Mouse (Mus musculus) midbrain, embryonic 12.5 days (tissue): Measurements from ENCODE around the gene Cadps. TPM values are rescaled to one million over a fixed set of nuclear protein-coding genes. Genes with fewer than 3 reads are reported as not detected.
"Not testable (repeated sequence)": the region's sequence is repeated elsewhere in the genome, so short reads cannot be mapped to it uniquely, and the experiment has no call there.

Experiments used
- ATAC-seq: fragments of 200-750 bp; cut with Nextera tagmentation; 2 replicates; pipeline ENCODE4 v1.8.0; 2017; ENCODE audit warnings: low read depth, moderate TSS enrichment, moderate library complexity; ENCODE audit not compliant: low FRiP score
- H3K27ac ChIP-seq: fragments of 300-500 bp; sonication (generic); replicated peaks from 2 replicates; pipeline ENCODE4 v1.5.1; 2016; ENCODE audit warnings: mild to moderate bottlenecking
- H3K27me3 ChIP-seq: fragments of 300-500 bp; sonication (generic); 2 replicates; pipeline ENCODE4 v1.6.1; 2016; ENCODE audit warnings: mild to moderate bottlenecking
- H3K36me3 ChIP-seq: fragments of 300-500 bp; sonication (generic); 2 replicates; pipeline ENCODE4 v1.6.1; 2016
- H3K4me1 ChIP-seq: fragments of 300-500 bp; sonication (generic); 2 replicates; pipeline ENCODE4 v1.6.1; 2016
- H3K4me2 ChIP-seq: fragments of 300-500 bp; sonication (generic); replicated peaks from 2 replicates; pipeline ENCODE4 v1.6.1; 2016; ENCODE audit warnings: mild to moderate bottlenecking, moderate library complexity
- H3K4me3 ChIP-seq: fragments of 300-500 bp; sonication (generic); 2 replicates; pipeline ENCODE4 v1.5.1; 2016; ENCODE audit warnings: mild to moderate bottlenecking
- H3K9ac ChIP-seq: fragments of 300-500 bp; sonication (generic); replicated peaks from 2 replicates; pipeline ENCODE4 v1.6.1; 2016; ENCODE audit warnings: mild to moderate bottlenecking, moderate library complexity
- H3K9me3 ChIP-seq: fragments of 300-500 bp; sonication (generic); 2 replicates; pipeline ENCODE4 v1.6.1; 2016; ENCODE audit warnings: mild to moderate bottlenecking
- WGBS: fragments of 180-500 bp; shearing (Covaris S2); methylation state at CpG from one replicate; pipeline ENCODE4 v1.1.7; 2016; 5-methylcytosine and 5-hydroxymethylcytosine counted together
- polyA plus RNA-seq: library from polyadenylated mRNA; unstranded; fragments of >200 nt; fragmentation: Nextera tagmentation; extraction: Ambion mirVana; gene quantifications from 2 replicates; pipeline ENCODE4 v1.2.1, GENCODE M21; 2016

Cadps gene
- polyA plus RNA-seq, 1 experiment from 2014 or later: 15.0 TPM

DNA sequence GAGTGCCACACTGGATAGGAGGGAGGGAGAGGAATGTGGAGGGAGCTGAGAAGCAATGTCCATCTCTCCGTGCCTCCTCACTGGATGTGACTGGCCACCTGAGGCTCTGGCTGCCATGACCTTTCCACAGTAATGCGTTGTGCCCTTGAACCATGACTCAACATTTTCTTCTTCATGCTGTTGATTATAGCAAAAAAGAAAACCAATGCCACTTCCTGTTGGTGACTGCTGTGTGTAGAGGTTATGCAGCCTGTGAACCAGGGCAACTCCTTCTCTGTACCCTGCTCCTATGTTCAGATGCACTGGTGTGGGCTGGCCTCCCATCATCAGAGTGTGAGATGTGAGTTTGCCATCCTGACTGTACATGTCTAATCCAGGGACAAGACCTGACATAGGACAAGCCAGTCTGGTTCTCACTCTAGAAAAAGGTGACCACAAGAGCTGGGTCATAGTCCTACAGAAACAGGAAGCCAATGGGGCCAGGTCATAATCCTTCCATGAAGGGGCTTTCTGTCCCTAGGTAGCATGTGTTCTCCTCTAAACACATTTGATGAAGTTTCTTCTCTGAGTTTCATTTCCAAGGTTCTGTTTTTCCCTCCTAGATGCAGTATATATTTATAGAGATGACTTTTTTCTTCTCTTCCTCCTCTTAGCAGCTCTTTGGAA lies 245.3 kb downstream of the Cadps start:
- no peak overlapping the region for H3K4me3 ChIP-seq
- no peak overlapping the region for H3K27ac ChIP-seq
- H3K9ac ChIP-seq: no peak overlapping the region
- H3K4me2 ChIP-seq: no peak overlapping the region
- WGBS: 75% methylated on average over 2 of the region's 2 CpGs
- no peaks in the 10 kb centered on the region for H3K9me3 ChIP-seq
- no peak for ATAC-seq
- H3K4me1 ChIP-seq: 0 out of 2 replicates have a peak, but pooled peaks cover 4% of the 10 kb centered on the region
- no peaks in the 10 kb centered on the region for H3K36me3 ChIP-seq
- no peaks in the 10 kb centered on the region for H3K27me3 ChIP-seq

DNA sequence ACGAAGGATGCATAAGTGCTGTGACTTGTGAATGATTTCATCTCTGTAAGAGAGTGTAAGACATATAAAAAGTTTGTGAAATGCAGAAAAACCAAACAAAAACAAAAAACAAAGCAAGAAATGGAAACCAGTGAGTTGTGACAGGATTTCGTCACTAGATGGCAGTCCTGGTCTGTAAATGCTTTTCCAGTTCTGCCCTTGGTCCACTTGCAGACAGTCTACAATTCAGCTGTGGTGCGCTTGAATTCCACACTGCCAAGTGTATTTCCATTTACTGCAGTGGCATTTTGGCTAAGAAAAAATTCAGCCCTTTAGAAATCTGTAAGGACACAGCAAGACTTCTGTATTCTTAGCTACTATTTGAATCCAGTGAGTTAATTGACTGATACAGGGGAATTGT lies 247.8 kb downstream of the Cadps start:
- H3K4me1 ChIP-seq: no peaks in the 10 kb centered on the region
- no peak overlapping the region for H3K4me3 ChIP-seq
- H3K9me3 ChIP-seq: no peaks in the 10 kb centered on the region
- H3K4me2 ChIP-seq: no peak overlapping the region
- no peak for ATAC-seq
- 24% methylated on average over 3 of the region's 3 CpGs for WGBS
- no peak overlapping the region for H3K27ac ChIP-seq
- H3K27me3 ChIP-seq: no peaks in the 10 kb centered on the region
- H3K9ac ChIP-seq: no peak overlapping the region
- no peaks in the 10 kb centered on the region for H3K36me3 ChIP-seq

DNA sequence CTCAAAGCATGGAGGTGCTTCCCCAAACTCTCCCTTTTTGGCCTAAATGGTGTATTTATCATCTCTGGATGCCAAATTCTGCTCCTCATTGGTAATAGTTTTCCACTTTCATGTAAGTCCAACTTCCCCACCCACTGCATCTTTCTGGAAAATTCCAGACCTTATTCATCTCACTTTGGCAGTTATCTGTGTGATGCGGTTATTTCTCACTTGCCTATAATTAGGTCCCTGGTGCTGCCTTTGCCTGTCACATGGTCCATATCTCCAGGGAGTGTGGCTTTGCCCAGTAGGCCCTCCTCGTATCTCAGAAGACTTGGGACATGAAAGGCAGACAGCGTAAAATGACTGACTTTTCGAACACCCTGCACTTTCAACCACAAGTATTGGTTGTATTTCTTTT lies 248.5 kb downstream of the Cadps start:
- ATAC-seq: no peak
- no peak overlapping the region for H3K4me3 ChIP-seq
- no peaks in the 10 kb centered on the region for H3K27me3 ChIP-seq
- no peak overlapping the region for H3K9ac ChIP-seq
- no peaks in the 10 kb centered on the region for H3K36me3 ChIP-seq
- no peak overlapping the region for H3K4me2 ChIP-seq
- no peak overlapping the region for H3K27ac ChIP-seq
- 81% methylated on average over 4 of the region's 4 CpGs for WGBS
- no peaks in the 10 kb centered on the region for H3K9me3 ChIP-seq
- no peaks in the 10 kb centered on the region for H3K4me1 ChIP-seq

DNA sequence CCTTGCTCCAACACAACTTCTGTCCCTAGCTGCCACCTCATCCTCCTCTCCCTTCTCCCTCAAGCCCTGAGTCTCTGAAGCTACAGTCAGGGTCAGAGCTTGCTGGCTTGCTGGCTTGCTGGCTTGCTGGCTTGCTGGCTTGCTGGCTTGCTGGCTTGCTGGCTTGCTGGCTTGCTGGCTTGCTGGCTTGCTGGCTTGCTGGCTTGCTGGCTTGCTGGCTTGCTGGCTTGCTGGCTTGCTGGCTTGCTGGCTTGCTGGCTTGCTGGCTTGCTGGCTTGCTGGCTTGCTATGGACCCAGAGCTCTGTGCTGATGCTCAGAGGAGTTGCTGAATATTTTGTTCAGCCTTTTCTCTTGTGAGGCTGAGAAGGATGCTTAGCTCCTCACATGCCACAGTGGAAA lies 261.1 kb downstream of the Cadps start:
- not testable (repeated sequence) for H3K4me2 ChIP-seq, H3K4me3 ChIP-seq, ATAC-seq, H3K27me3 ChIP-seq, H3K27ac ChIP-seq, H3K9me3 ChIP-seq, H3K9ac ChIP-seq, H3K36me3 ChIP-seq
- 0 out of 2 replicates have a peak, but pooled peaks cover 14% of the 10 kb centered on the region for H3K4me1 ChIP-seq

DNA sequence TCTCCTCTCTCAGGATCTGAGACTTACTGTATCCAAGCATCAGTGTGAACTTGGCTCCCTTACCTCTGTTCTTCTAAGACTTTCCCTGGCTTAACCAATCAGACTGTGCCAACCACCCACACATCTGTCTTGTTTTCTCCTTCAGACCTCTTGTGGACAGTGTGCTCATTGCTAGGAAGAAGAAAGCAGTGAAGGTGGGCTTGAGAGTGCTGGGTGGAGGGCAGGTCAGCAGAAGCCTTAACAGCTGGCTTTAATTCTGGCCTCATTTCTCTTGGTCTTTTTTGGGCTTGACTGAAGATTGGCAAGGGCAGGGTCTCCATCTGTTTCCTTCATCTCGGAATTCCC lies 262.7 kb downstream of the Cadps start:
- H3K4me1 ChIP-seq: 0 out of 2 replicates have a peak, but pooled peaks cover 14% of the 10 kb centered on the region
- no peaks in the 10 kb centered on the region for H3K36me3 ChIP-seq
- no peaks in the 10 kb centered on the region for H3K27me3 ChIP-seq
- WGBS: 84% methylated on average over 1 of the region's 1 CpGs
- H3K4me2 ChIP-seq: no peak overlapping the region
- 0 out of 2 replicates have a peak, but pooled peaks have one; percentile 23 for ATAC-seq
- no peak overlapping the region for H3K9ac ChIP-seq
- no peak overlapping the region for H3K4me3 ChIP-seq
- H3K27ac ChIP-seq: peak overlapping the region; percentile 20; the same call in 1 of the 2 replicates
- H3K9me3 ChIP-seq: 0 out of 2 replicates have a peak, but pooled peaks cover 5% of the 10 kb centered on the region

DNA sequence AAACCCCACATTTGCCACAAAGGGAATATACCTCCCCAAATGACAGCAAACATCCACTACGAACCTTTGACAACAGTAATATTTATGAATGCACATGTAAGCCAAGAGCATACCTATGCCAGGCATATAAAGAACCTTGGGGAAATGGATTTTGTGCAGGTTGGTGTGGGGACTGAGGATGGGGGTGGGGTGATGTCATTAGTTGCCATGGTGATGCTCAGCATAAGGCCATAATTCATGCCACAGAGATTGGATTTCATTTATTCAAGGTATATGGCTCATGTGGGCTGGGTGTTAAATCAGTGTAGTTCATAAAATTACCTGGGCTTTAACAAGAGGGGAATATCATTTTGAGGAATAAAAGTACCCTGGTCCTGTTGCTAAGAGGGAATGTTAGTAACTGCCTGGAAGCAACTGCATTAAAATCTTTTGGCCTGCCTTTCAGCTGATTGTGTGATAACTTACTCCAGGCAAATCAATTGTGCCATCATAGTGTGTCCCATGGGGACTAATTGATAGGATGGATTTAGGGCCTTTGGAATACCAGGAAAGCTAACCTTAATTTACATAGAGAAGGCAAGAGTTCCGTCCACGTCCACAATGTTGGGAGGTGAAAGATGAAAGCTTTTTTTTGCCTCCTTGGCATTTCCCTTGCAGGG lies 263.2 kb downstream of the Cadps start:
- Histone ChIP-seq H3K27me3 (no peaks in the 10 kb centered on the region), H3K9ac (no peak overlapping the region), H3K4me3 (no peak overlapping the region), H3K4me1 (0 out of 2 replicates have a peak, but pooled peaks cover 14% of the 10 kb centered on the region), H3K36me3 (no peaks in the 10 kb centered on the region), H3K27ac (peak overlapping the region; percentile 47; the same call in 1 of the 2 replicates), H3K4me2 (no peak overlapping the region), H3K9me3 (0 out of 2 replicates have a peak, but pooled peaks cover 3% of the 10 kb centered on the region)
- 64% methylated on average over 3 of the region's 3 CpGs for WGBS
- peak; percentile 78 for ATAC-seq

DNA sequence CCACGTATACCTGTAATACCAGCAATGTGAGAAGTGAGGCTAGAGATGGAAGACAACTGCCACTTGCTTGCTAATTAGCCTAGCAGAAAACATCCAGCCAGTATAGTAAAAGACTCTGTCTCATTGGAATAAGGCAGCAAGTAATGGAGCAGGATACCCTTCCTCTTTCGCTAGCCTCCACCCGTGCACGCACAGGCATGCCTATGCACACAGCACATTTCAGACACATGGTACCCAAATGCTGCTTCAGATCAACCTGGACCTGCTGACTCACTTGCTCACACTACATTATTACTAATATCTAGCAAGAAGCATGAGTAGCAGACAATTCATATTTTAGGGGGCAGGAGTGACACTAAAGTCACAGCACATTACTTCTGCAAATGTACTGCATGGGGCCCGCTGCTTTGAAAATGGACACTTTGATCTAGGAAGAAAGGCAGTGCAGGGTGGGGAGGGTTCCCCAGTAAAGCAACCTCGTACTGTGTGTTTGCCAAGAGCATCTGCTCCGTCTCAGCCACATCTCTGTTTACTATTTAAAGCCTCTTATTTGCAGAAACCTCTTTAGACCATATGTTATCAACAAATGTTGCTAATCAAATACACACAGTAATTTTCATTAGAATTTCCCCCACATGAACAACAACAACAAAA lies 263.8 kb downstream of the Cadps start:
- 0 out of 2 replicates have a peak, but pooled peaks have one; percentile 49 for ATAC-seq
- peak overlapping the region; percentile 47; the same call in 1 of the 2 replicates for H3K27ac ChIP-seq
- no peaks in the 10 kb centered on the region for H3K9me3 ChIP-seq
- 75% methylated on average over 7 of the region's 7 CpGs for WGBS
- H3K4me1 ChIP-seq: 0 out of 2 replicates have a peak, but pooled peaks cover 14% of the 10 kb centered on the region
- no peak overlapping the region for H3K9ac ChIP-seq
- no peak overlapping the region for H3K4me2 ChIP-seq
- H3K27me3 ChIP-seq: no peaks in the 10 kb centered on the region
- no peak overlapping the region for H3K4me3 ChIP-seq
- H3K36me3 ChIP-seq: no peaks in the 10 kb centered on the region

DNA sequence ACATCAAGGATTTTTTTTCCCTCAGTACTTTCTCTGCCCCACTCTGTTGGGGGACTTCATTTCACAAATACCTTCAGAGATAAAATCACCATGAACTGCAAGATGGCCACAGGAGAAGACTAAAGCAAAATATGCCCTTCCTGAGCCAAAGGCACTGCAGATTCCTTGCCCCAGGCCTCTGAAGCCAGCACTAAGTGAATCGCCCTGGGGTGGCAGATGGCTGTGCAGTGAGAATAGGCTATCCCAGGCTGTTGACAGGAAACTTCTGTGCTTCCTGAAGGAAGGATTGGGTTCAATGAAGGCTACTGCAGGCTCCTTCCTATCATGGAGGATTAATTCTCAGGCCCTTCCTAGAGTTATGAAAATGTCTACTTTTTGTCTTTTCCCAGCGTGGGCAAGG lies 268.4 kb downstream of the Cadps start:
- no peaks in the 10 kb centered on the region for H3K9me3 ChIP-seq
- H3K36me3 ChIP-seq: no peaks in the 10 kb centered on the region
- H3K27me3 ChIP-seq: no peaks in the 10 kb centered on the region
- no peak overlapping the region for H3K4me2 ChIP-seq
- WGBS: 72% methylated on average over 2 of the region's 2 CpGs
- H3K27ac ChIP-seq: no peak overlapping the region
- 0 out of 2 replicates have a peak, but pooled peaks cover 7% of the 10 kb centered on the region for H3K4me1 ChIP-seq
- no peak for ATAC-seq
- H3K9ac ChIP-seq: no peak overlapping the region
- H3K4me3 ChIP-seq: no peak overlapping the region

DNA sequence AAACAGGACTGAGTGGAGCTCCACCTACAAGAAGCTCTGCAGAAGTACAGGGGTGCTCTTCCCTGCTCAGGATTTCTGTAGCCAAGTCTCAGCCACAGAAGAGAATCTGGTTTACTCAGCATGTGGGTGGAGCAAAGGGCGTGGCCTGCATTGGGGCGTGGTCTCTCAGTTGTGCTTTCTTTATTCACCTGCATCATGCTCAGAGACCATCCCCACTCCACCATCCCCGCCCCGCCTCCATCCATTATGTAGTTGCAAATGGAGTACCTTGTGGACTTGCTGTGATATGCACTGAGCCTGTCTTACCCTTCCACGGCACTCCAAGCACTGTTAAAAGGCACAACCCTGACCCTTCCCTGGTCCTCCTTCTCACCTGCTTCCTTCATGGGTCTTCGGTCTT lies 271.5 kb downstream of the Cadps start:
- 40% methylated on average over 6 of the region's 6 CpGs for WGBS
- H3K36me3 ChIP-seq: no peaks in the 10 kb centered on the region
- H3K4me2 ChIP-seq: no peak overlapping the region
- H3K27me3 ChIP-seq: no peaks in the 10 kb centered on the region
- ATAC-seq: 0 out of 2 replicates have a peak, but pooled peaks have one; percentile 27
- H3K9ac ChIP-seq: no peak overlapping the region
- H3K27ac ChIP-seq: no peak overlapping the region
- no peaks in the 10 kb centered on the region for H3K9me3 ChIP-seq
- no peaks in the 10 kb centered on the region for H3K4me1 ChIP-seq
- no peak overlapping the region for H3K4me3 ChIP-seq

DNA sequence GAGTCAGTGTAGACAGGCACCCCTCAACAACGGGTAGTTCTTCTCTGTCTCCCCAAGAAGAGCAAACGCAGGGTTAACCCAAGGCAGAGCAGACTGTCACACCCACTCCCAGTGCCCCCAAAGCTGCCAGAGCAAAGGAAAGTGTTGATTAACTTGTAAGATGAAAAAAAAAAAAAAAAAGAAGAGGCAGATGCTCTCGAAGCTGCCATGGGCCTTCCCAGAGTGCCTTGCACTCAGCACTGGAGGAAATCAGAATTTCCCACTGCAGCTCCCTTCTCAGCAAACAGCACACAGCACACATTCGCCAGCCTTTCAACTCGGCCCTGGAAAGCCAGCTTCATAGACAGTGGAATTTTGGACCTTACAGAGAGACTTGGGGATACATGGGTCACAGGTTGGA lies 271.9 kb downstream of the Cadps start:
- Histone ChIP-seq H3K36me3 (peaks cover 3% of the 10 kb centered on the region; the same call in 1 of the 2 replicates), H3K9me3 (no peaks in the 10 kb centered on the region), H3K27me3 (no peaks in the 10 kb centered on the region), H3K27ac (no peak overlapping the region), H3K4me1 (no peaks in the 10 kb centered on the region), H3K4me3 (no peak overlapping the region), H3K4me2 (no peak overlapping the region), H3K9ac (no peak overlapping the region)
- peak; percentile 9; the same call in 1 of the 2 replicates for ATAC-seq
- WGBS: 63% methylated on average over 5 of the region's 5 CpGs

DNA sequence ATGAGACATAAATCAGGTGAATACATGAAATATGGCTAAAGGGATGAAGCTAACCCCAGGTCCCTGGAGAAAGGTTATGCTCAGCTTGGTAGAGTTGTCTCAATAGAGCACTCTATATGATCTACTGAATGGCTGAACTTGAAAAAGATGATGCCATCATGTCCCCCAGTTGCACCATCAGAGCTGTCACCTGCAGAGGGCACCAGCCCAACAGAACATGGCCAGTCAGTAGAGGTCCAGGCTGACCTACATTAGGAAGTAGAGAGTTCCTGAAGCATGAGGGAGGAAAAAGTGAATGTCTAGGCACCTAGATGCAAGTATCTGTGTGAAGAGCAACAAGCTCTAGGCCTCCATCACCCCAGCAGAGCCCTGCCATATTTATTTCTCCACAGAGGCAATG lies 273.6 kb downstream of the Cadps start:
- H3K4me3 ChIP-seq: no peak overlapping the region
- peaks cover 8% of the 10 kb centered on the region for H3K36me3 ChIP-seq
- ATAC-seq: no peak
- no peak overlapping the region for H3K27ac ChIP-seq
- no peak overlapping the region for H3K9ac ChIP-seq
- H3K27me3 ChIP-seq: no peaks in the 10 kb centered on the region
- H3K4me2 ChIP-seq: no peak overlapping the region
- no peaks in the 10 kb centered on the region for H3K4me1 ChIP-seq
- no peaks in the 10 kb centered on the region for H3K9me3 ChIP-seq

DNA sequence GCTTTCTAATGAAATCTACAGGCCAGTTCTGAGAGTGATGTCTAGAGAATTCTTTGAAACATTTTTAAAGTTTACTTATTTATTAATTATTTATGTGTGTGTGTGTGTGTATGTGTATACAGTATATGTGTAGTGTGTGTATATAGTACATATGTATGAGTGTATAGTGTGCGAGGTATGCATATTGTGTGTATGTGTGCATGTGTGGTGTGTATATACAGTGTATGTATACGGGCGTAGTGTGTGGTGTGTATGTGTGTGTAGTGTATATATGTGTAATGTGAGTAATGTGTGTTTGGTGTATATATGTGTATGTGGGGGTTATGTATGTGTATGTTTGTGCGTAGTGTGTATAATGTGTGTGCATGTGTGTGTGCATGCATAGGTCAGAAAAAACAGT lies 275.4 kb downstream of the Cadps start:
- H3K27me3 ChIP-seq: no peaks in the 10 kb centered on the region
- WGBS: 96% methylated on average over 4 of the region's 4 CpGs

More for the DNA sequence above, 275.4 kb downstream of the Cadps start:
- Histone ChIP-seq H3K27ac (no peak overlapping the region), H3K4me1 (no peaks in the 10 kb centered on the region), H3K9me3 (no peaks in the 10 kb centered on the region), H3K36me3 (peaks cover 8% of the 10 kb centered on the region), H3K4me2 (no peak overlapping the region), H3K4me3 (no peak overlapping the region), H3K9ac (no peak overlapping the region)
- no peak for ATAC-seq
